Mouse (Mus musculus) CH12.LX (cell line): ENCODE data around the gene Tmem53. TPM values are rescaled to one million over a fixed set of nuclear protein-coding genes. Genes with fewer than 3 reads are reported as not detected.

ENCODE experiments used
- DNase-seq: peaks from one replicate; pipeline ENCODE4 v3.0.0-alpha.2; 2013; ENCODE audit errors: extremely low read depth
- H3K27ac ChIP-seq: 2 replicates; pipeline ENCODE4 v1.5.1; 2012; ENCODE audit warnings: low read depth, mild to moderate bottlenecking, control low read depth, moderate library complexity; ENCODE audit not compliant: insufficient read depth
- H3K27me3 ChIP-seq: replicated peaks from 2 replicates; pipeline ENCODE3; 2012; ENCODE audit warnings: inconsistent platforms
- H3K36me3 ChIP-seq, 2 experiments: replicated peaks in 1 of 2; 2 replicates each; pipeline versions ENCODE3 to v1.6.1; 2012; ENCODE audit warnings: inconsistent platforms in 1 of 2, low read length in 1 of 2, mild to moderate bottlenecking in 1 of 2, mixed read lengths in 1 of 2, moderate library complexity in 1 of 2; ENCODE audit not compliant: control insufficient read depth in 1 of 2, insufficient read depth in 1 of 2
- H3K4me1 ChIP-seq, 2 experiments: 2 replicates each; pipeline ENCODE4 v1.6.1; 2012; ENCODE audit warnings: inconsistent platforms in 1 of 2, moderate library complexity in 1 of 2; ENCODE audit not compliant: insufficient read depth in 2 of 2, control insufficient read depth in 1 of 2
- H3K4me2 ChIP-seq: 2 replicates; pipeline ENCODE4 v1.6.1; 2012; ENCODE audit warnings: low read depth, mild to moderate bottlenecking, control low read depth; ENCODE audit not compliant: poor library complexity, insufficient read depth, severe bottlenecking
- H3K4me3 ChIP-seq, 3 experiments: fragments of 150-350 bp in 1 of 3; sonication (generic) in 1 of 3; replicated peaks in 1 of 3; 2 replicates each; pipeline versions ENCODE3 to v1.5.1; 2011 to 2012; ENCODE audit warnings: low read depth in 2 of 3, low read length in 2 of 3, mild to moderate bottlenecking in 2 of 3, moderate library complexity in 2 of 3, control low read depth in 1 of 3, improper control_type of control experiment in 1 of 3, inconsistent platforms in 1 of 3, mixed read lengths in 1 of 3; ENCODE audit not compliant: poor library complexity in 1 of 3
- H3K79me2 ChIP-seq: replicated peaks from 2 replicates; pipeline ENCODE4 v1.6.1; 2012; ENCODE audit warnings: mild to moderate bottlenecking, moderate library complexity; ENCODE audit not compliant: control insufficient read depth, poor library complexity, insufficient read depth, severe bottlenecking; ENCODE audit errors: extremely low read depth
- H3K9ac ChIP-seq: 2 replicates; pipeline ENCODE4 v1.6.1; 2012; ENCODE audit warnings: low read depth, mild to moderate bottlenecking, control low read depth, moderate library complexity; ENCODE audit not compliant: insufficient read depth
- H3K9me3 ChIP-seq: replicated peaks from 2 replicates; pipeline ENCODE3; 2012; ENCODE audit warnings: low read length, inconsistent platforms, mixed read lengths
- BHLHE40 ChIP-seq: IDR thresholded peaks from 2 replicates; pipeline ENCODE4 v1.6.1; 2011; ENCODE audit warnings: mild to moderate bottlenecking, low read depth, low read length, improper control_type of control experiment
- ELF1 ChIP-seq: IDR thresholded peaks from 2 replicates; pipeline ENCODE4 v1.6.1; 2014; ENCODE audit warnings: low read depth, mild to moderate bottlenecking, inconsistent platforms, low read length, improper control_type of control experiment
- ETS1 ChIP-seq: conservative IDR thresholded peaks from 2 replicates; pipeline ENCODE4 v1.6.1; 2012; ENCODE audit warnings: low read depth, mild to moderate bottlenecking, inconsistent platforms, low read length, improper control_type of control experiment, moderate library complexity
- GABPA ChIP-seq: IDR thresholded peaks from 2 replicates; pipeline ENCODE4 v1.6.1; 2012; ENCODE audit warnings: low read depth, low read length, improper control_type of control experiment, inconsistent platforms; ENCODE audit not compliant: insufficient replicate concordance
- JUN ChIP-seq: IDR thresholded peaks from 2 replicates; pipeline ENCODE4 v1.6.1; 2011; ENCODE audit warnings: low read depth, mild to moderate bottlenecking, low read length, improper control_type of control experiment, moderate library complexity; ENCODE audit not compliant: insufficient read depth
- MYC ChIP-seq: IDR thresholded peaks from 2 replicates; pipeline ENCODE4 v1.6.1; 2011; ENCODE audit warnings: low read depth, mild to moderate bottlenecking, improper control_type of control experiment, low read length
- NRF1 ChIP-seq: IDR thresholded peaks from 2 replicates; pipeline ENCODE4 v1.6.1; 2014; ENCODE audit warnings: low read depth, mild to moderate bottlenecking, inconsistent platforms, low read length, improper control_type of control experiment, moderate library complexity
- PAX5 ChIP-seq: IDR thresholded peaks from 2 replicates; pipeline ENCODE4 v1.6.1; 2012; ENCODE audit warnings: low read length, inconsistent platforms, mixed read lengths
- POLR2A ChIP-seq: IDR thresholded peaks from 2 replicates; pipeline ENCODE4 v1.6.1; 2011; ENCODE audit warnings: low read depth, mild to moderate bottlenecking, improper control_type of control experiment, low read length
- RAD21 ChIP-seq: IDR thresholded peaks from 2 replicates; pipeline ENCODE4 v1.6.1; 2011; ENCODE audit warnings: low read depth, mild to moderate bottlenecking, low read length, improper control_type of control experiment, moderate library complexity
- RCOR1 ChIP-seq: conservative IDR thresholded peaks from 2 replicates; pipeline ENCODE4 v1.6.1; 2012; ENCODE audit warnings: low read depth, mild to moderate bottlenecking, inconsistent platforms, low read length, improper control_type of control experiment
- SIN3A ChIP-seq: IDR thresholded peaks from 2 replicates; pipeline ENCODE4 v1.6.1; 2012; ENCODE audit warnings: low read length, improper control_type of control experiment, inconsistent platforms
- TBP ChIP-seq: conservative IDR thresholded peaks from 2 replicates; pipeline ENCODE4 v1.6.1; 2011; ENCODE audit warnings: low read depth, low read length, improper control_type of control experiment
- TCF12 ChIP-seq: IDR thresholded peaks from 2 replicates; pipeline ENCODE4 v1.6.1; 2014; ENCODE audit warnings: low read depth, mild to moderate bottlenecking, inconsistent platforms, low read length, improper control_type of control experiment
- UBTF ChIP-seq: IDR thresholded peaks from 2 replicates; pipeline ENCODE4 v1.6.1; 2012; ENCODE audit warnings: low read depth, mild to moderate bottlenecking, inconsistent platforms, low read length, improper control_type of control experiment, moderate library complexity
- USF1 ChIP-seq: IDR thresholded peaks from 2 replicates; pipeline ENCODE4 v1.6.1; 2014; ENCODE audit warnings: low read depth, mild to moderate bottlenecking, inconsistent platforms, low read length, improper control_type of control experiment
- USF2 ChIP-seq: conservative IDR thresholded peaks from 2 replicates; pipeline ENCODE4 v1.6.1; 2011; ENCODE audit warnings: low read depth, low read length, improper control_type of control experiment
- ZC3H11A ChIP-seq: IDR thresholded peaks from 2 replicates; pipeline ENCODE4 v1.6.1; 2012; ENCODE audit warnings: low read depth, mild to moderate bottlenecking, inconsistent platforms, low read length, improper control_type of control experiment
- ZKSCAN1 ChIP-seq: IDR thresholded peaks from 2 replicates; pipeline ENCODE4 v1.6.1; 2012; ENCODE audit warnings: low read depth, inconsistent platforms, low read length, improper control_type of control experiment, borderline replicate concordance
- dilution Hi-C: fragments of 300-500 bp; cut with MboI; formaldehyde crosslinking; loops from 2 replicates; pipeline ENCODE4 v1.14.3; 2020; ENCODE audit warnings: low sequenced_read_pairs; ENCODE audit not compliant: extremely low pct_unique_long_range_greater_than_20kb, extremely low pct_ligation_motif_present
- in situ Hi-C: fragments of 300-500 bp; cut with MboI; formaldehyde crosslinking; loops from 3 replicates; pipeline ENCODE4 v1.14.3; 2019; ENCODE audit warnings: low sequenced_read_pairs, low pct_ligation_motif_present, low pct_unique_long_range_greater_than_20kb, mixed read lengths
- polyA plus RNA-seq: library from polyadenylated mRNA; unstranded; fragments of >175 nt; gene quantifications from 2 replicates; pipeline ENCODE4 v1.2.1, GENCODE M21; 2012; ENCODE audit warnings: low read depth; ENCODE audit not compliant: insufficient read length
- total RNA-seq, 2 experiments: library from RNA; depleted of rRNA; stranded (reverse); fragments of 300-350 nt in 1 of 2; fragments of >200 nt in 1 of 2; gene quantifications; 2 replicates each; pipeline ENCODE4 v1.2.3; 2012 to 2014

The Tmem53 gene
- total and polyA plus RNA-seq, 3 experiments = 1.1 to 1.4 (median 1.2) TPM

DNA sequence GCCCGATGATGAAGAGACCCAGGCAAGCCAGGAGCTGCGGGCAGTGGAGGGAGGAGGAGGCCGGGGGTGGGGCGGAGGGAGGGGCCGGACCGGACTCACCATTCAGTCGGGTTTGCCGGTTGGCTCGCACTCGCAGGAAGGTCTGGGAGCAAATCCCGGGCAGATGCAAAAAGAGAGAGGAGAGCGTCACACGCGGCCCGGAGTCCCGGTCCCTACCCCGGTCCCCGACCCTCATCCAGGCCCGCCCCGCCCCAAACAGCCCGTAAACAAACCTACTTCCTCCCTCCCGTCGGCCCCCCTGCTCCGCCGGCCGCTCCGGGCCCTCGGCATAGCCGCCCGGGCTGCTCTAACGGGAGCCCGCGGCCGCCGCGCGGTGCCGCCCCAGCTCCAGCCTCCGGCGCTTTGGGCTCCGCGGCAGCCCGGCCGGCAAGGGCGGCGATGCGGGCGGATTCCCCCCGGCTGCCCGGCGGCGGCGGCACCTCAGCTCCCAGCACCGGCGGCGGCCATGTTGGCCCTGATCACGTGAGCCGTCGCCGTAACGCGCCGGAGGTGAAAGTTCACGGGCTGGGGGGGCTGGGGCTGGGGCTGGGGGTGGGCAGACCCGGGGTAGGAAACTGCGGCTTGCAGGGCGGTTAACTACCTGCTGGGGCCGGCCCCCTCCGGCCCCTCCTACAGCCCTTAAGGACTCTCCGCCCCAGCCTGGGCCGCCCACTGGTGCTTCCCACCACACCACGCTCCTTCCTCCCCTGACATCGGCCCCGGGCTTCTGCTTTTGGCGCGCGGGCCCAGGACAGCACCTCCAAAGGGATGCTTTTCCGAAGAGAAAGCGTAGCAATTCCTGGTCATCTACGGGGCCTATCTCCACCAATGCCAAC, 37.4 kb downstream of the Tmem53 start (continued):
- TF ChIP-seq NRF1 (peak; percentile 63; the same call in 1 of the 2 replicates), RCOR1 (no peak), RAD21 (no peak), ZC3H11A (no peak), ETS1 (no peak), SIN3A (peak; percentile 82; the same call in 1 of the 2 replicates), PAX5 (no peak), UBTF (peak; percentile 81; the same call in 1 of the 2 replicates), BHLHE40 (peak; percentile 81), ZKSCAN1 (no peak)

DNA sequence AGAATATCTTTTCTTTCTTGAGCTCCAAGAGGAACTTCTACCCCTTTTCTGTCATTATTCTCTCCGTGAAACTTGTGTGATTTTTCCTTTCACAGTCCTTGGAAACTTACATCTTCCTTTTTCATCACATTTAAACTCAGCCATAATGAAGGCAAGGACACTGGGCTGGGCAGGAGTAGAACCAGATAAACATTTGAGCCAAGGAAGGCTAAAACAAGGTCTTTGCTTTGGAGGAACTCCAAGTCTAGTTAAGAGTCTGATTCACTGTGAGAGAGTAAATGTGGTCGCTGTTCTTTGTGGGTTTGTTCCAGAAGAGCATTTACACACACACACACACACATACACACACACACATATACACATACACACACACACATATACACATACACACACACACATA, 39.9 kb downstream of the Tmem53 start:
- no peak overlapping the region for H3K27ac ChIP-seq
- peaks cover 2 to 38% of the 10 kb centered on the region in 2 experiments; a peak in 3 of 4 replicates for H3K4me1 ChIP-seq
- DNase-seq = no peak
- in situ Hi-C loops = no loop called here
- H3K36me3 ChIP-seq = peaks cover 10 to 13% of the 10 kb centered on the region in 2 experiments
- TF ChIP-seq TCF12 (no peak), POLR2A (no peak), USF1 (no peak), ELF1 (no peak), PAX5 (no peak)
- TF ChIP-seq, all 38 proteins: peak for 0
- Histone ChIP-seq H3K9ac (no peak overlapping the region), H3K4me2 (no peak overlapping the region), H3K4me3 (no peak overlapping the region), H3K27me3 (no peaks in the 10 kb centered on the region), H3K9me3 (no peaks in the 10 kb centered on the region), H3K79me2 (peaks cover 4% of the 10 kb centered on the region)
- dilution Hi-C loops = no loop called here

DNA sequence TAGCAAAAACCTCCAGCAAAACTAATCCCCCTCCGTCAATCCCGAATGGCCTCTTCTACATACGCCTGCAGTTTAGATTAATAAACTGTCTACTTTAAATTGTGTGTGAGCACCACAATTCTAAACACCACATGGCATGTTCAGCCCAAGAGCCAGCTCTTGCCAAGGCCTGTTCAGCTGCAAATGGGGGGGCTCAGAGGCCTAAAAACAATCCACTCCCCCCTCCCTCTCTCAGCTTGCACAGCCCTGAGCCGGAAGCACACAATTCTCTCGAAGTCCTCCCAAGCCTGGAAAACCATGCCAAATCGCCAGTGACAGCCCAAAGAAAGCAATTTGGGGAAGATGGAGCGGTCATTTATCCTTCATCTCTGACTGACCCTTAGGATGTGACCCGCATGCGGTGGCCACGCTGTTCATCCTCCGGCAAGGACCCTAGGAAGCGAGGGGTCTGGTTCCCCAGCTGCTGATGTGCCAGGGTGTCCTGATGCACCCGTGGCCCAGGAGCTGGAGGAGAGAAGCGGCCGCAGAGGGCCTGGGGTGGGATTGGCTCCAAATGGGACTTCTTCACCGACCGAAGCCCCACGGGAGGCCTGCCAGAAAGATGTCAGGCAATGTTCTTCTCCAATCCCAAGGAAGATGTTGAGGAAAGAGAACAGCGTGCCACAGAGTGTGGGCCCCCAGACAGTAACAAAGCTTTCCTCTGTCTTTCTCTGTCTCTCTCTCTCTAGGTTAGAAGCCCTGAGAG, 45.3 kb downstream of the Tmem53 start:
- H3K79me2 ChIP-seq = no peaks in the 10 kb centered on the region
- H3K27me3 ChIP-seq = peaks cover 1% of the 10 kb centered on the region
- DNase-seq = no peak
- no peak overlapping the region for H3K27ac ChIP-seq
- no peaks in the 10 kb centered on the region for H3K9me3 ChIP-seq
- no peaks in the 10 kb centered on the region for H3K36me3 ChIP-seq
- H3K9ac ChIP-seq = no peak overlapping the region
- H3K4me2 ChIP-seq = no peak overlapping the region
- H3K4me1 ChIP-seq = peaks cover 0 to 28% of the 10 kb centered on the region in 2 experiments; a peak in 2 of 4 replicates
- no peak overlapping the region for H3K4me3 ChIP-seq
- TF ChIP-seq NRF1 (no peak), PAX5 (no peak), ZC3H11A (no peak), TBP (no peak), USF2 (no peak), GABPA (no peak), JUN (no peak), MYC (no peak)
- dilution Hi-C loops = no loop called here
- in situ Hi-C loops = no loop called here
